Mouse (Mus musculus): ENCODE results near the gene Olfr441. TPM values are rescaled to one million over a fixed set of nuclear protein-coding genes. Genes with fewer than 3 reads are reported as not detected.
"Not testable (repeated sequence)": the region's sequence is repeated elsewhere in the genome, so short reads cannot be mapped to it uniquely, and the experiment has no call there.

Gene Olfr441
- not detected for total RNA-seq (2021)
- long read RNA-seq, experiment 1, partial matches to known transcripts, result 0 of 1 reads
- long read RNA-seq, experiment 1, other reads (novel, unspliced or antisense), result 1 of 1 reads
- long read RNA-seq, experiment 2, result 0 reads

- DNase-seq (ENCODE audit: low spot score in 2 of 2), result not testable (repeated sequence)
Measured at GRCm38 (mm10) chr6:43106069-43106468, at the start of gene Olfr441. Gene Olfr441 (plus strand): TSS chr6:43106369.

- DNase-seq (ENCODE audit: low spot score in 2 of 2), result no peak
Measured at GRCm38 (mm10) chr6:43078750-43079149, 27.4 kb upstream of the Olfr441 start.

- DNase-seq (ENCODE audit: low spot score in 2 of 2), result not testable (repeated sequence)
Measured at GRCm38 (mm10) chr6:43081405-43081804, 24.8 kb upstream of the Olfr441 start.

GRCm38 (mm10) chr6:43146267-43146666 lies 40.1 kb downstream of the Olfr441 start, which contains the start of gene Olfr237-ps1:
Gene Olfr237-ps1 (plus strand): TSS chr6:43146567.
- DNase-seq (ENCODE audit: low spot score in 2 of 2), result not testable (repeated sequence)

- DNase-seq (ENCODE audit: low spot score in 2 of 2), result no peak
Measured at GRCm38 (mm10) chr6:43159502-43159901, 53.3 kb downstream of the Olfr441 start.

GRCm38 (mm10) chr6:43162982-43163381 lies 56.8 kb downstream of the Olfr441 start, which contains the start of gene Olfr437:
Gene Olfr437 (plus strand): TSS chr6:43163282.
- DNase-seq (ENCODE audit: low spot score in 2 of 2), result no peak

GRCm38 (mm10) chr6:43167246-43167645 lies 61.1 kb downstream of the Olfr441 start:
- DNase-seq (ENCODE audit: low spot score in 2 of 2), result no peak

Other genes starting within 250 kb of the Olfr441 start
- gene Olfr448, start 215.9 kb upstream of the Olfr441 start, total RNA-seq (2021), result not detected
- gene Olfr447, start 197.5 kb upstream of the Olfr441 start, total RNA-seq (2021), result not detected
- gene Olfr446, start 185.0 kb upstream of the Olfr441 start, total RNA-seq (2021), result not detected
- gene Olfr444, start 157.3 kb upstream of the Olfr441 start, total RNA-seq (2021), result not detected
- gene Olfr237-ps1, start 40.2 kb downstream of the Olfr441 start, total RNA-seq (2021), result not detected
- gene Olfr437, start 56.9 kb downstream of the Olfr441 start, total RNA-seq (2021), result not detected
- not detected for gene Olfr13, start 65.8 kb downstream of the Olfr441 start, total RNA-seq (2021)
- not detected for gene Olfr435, start 90.8 kb downstream of the Olfr441 start, total RNA-seq (2021)
- not detected for gene Olfr434, start 106.7 kb downstream of the Olfr441 start, total RNA-seq (2021)
- not detected for gene Olfr47, start 125.2 kb downstream of the Olfr441 start, total RNA-seq (2021)
- 1 to 10 TPM; 2.6 to 3.1 TPM for gene Arhgef5, start 159.2 kb downstream of the Olfr441 start, total RNA-seq (2021)
- not detected for gene Nobox, start 203.2 kb downstream of the Olfr441 start, total RNA-seq (2021)

Measured in left cerebral cortex, adult 18-20 months (tissue).